Mouse (Mus musculus): ENCODE results near the gene Lrmda. TPM values are rescaled to one million over a fixed set of nuclear protein-coding genes. Genes with fewer than 3 reads are reported as not detected.
A peak's percentile ranks its signal among the peaks of the same experiment; 100 is the strongest.

The Lrmda gene
- polyA plus RNA-seq, 1 experiment from 2014 or later, result 0.94 TPM

DNA sequence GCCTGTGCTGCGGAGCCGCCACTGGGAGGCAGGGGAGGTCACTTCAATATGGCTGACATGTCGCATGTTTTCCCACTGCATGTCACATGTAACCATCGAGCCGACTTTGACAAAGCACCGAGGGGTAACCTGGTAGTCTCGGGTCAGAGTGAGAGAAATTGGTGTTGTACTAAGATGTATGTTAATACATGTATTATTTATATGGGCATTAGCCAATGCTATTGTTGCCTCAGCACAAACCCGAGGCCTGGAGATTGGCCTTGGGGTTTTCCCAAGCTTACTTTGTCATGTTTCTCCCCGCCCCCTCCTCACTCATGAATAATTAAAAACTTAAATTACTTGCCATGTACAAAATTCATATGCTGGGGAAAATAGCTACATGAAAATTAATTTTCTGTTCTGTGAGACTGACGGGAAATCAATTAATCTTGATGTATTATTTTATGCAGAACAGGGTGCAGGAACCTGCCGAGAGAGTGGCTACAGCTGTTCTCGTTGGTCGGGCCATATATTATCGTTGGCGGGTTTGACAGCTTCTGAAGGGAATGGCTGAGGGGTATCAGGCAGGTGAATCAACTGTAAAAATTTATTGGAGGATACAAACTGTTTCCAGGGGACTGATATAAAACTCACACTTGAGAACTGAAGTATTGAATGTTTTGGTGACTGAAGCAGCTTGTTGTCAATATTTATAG is 265.5 kb downstream of the Lrmda start:
- Histone ChIP-seq H3K4me1 (ENCODE audit: control insufficient read depth, insufficient read depth, low read length) (no peaks in the 10 kb centered on the region; the same call in 1 of the 2 replicates), H3K4me3 (replicated peaks; ENCODE audit: low read length) (no peak overlapping the region), H3K27ac (ENCODE audit: low read length) (no peak overlapping the region), H3K36me3 (ENCODE audit: control insufficient read depth, insufficient read depth, low read length) (no peaks in the 10 kb centered on the region), H3K27me3 (ENCODE audit: control insufficient read depth, insufficient read depth, low read length) (no peaks in the 10 kb centered on the region), H3K9ac (ENCODE audit: low read length) (no peak overlapping the region), H3K9me3 (replicated peaks; ENCODE audit: control insufficient read depth, low read length) (no peaks in the 10 kb centered on the region), H3K4me2 (ENCODE audit: low read depth, low read length) (no peak overlapping the region)
- 81% methylated on average over 15 of the region's 15 CpGs for WGBS
- no peak for ATAC-seq (ENCODE audit: insufficient read depth, low FRiP score)

DNA sequence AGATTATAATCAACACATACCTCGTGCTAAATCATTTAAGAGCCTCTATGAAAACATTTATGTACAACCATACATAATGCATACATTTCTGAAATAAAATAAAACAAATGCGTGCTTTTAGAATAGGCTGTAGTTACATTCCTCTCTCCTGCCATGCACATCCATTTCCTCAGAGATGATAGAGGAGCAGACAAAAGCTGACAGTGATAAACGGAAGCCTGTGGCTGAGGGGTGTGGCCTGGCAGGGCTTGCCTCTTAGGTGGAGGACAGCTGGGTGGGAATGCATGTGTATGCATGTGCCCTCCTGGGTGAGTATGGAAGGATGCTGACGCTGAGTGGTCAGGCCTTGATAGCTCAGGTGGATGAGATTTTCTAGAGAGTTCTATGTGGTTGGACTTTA is 266.3 kb downstream of the Lrmda start:
- no peak overlapping the region for H3K27ac ChIP-seq (ENCODE audit: low read length)
- H3K4me2 ChIP-seq (ENCODE audit: low read depth, low read length), result no peak overlapping the region
- ATAC-seq (ENCODE audit: insufficient read depth, low FRiP score), result no peak
- 58% methylated on average over 4 of the region's 4 CpGs for WGBS
- no peaks in the 10 kb centered on the region for H3K36me3 ChIP-seq (ENCODE audit: control insufficient read depth, insufficient read depth, low read length)
- H3K9ac ChIP-seq (ENCODE audit: low read length), result no peak overlapping the region
- H3K9me3 ChIP-seq (replicated peaks; ENCODE audit: control insufficient read depth, low read length), result no peaks in the 10 kb centered on the region
- H3K4me3 ChIP-seq (replicated peaks; ENCODE audit: low read length), result no peak overlapping the region
- no peaks in the 10 kb centered on the region; the same call in 1 of the 2 replicates for H3K4me1 ChIP-seq (ENCODE audit: control insufficient read depth, insufficient read depth, low read length)
- no peaks in the 10 kb centered on the region for H3K27me3 ChIP-seq (ENCODE audit: control insufficient read depth, insufficient read depth, low read length)

DNA sequence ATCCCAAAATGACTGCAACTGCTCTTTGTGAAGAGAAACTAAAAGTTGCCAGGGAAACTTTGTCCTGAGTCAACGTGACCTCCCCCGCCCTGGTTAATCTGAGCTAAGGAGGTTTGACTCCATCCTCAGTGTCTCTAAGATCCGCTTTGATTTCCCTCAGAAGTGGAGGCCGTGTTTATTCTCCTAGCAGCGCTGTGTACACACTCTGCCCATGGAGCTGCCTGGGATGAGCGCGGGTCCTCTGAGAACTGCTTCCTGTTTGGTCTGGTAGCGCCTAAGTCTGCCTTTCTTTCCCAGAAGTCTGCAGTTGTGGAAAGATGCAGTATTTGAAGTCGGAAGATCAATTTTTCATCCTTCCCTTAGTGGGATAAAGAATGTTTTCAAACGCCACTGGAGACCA is 268.7 kb downstream of the Lrmda start:
- WGBS, result 27% methylated on average over 10 of the region's 10 CpGs
- Histone ChIP-seq H3K4me2 (ENCODE audit: low read depth, low read length) (no peak overlapping the region), H3K36me3 (ENCODE audit: control insufficient read depth, insufficient read depth, low read length) (no peaks in the 10 kb centered on the region), H3K9ac (ENCODE audit: low read length) (no peak overlapping the region), H3K27ac (ENCODE audit: low read length) (no peak overlapping the region), H3K27me3 (ENCODE audit: control insufficient read depth, insufficient read depth, low read length) (no peaks in the 10 kb centered on the region), H3K4me1 (ENCODE audit: control insufficient read depth, insufficient read depth, low read length) (no peaks in the 10 kb centered on the region; the same call in 1 of the 2 replicates), H3K9me3 (replicated peaks; ENCODE audit: control insufficient read depth, low read length) (no peaks in the 10 kb centered on the region), H3K4me3 (replicated peaks; ENCODE audit: low read length) (no peak overlapping the region)
- peak; percentile 69 for ATAC-seq (ENCODE audit: insufficient read depth, low FRiP score)

DNA sequence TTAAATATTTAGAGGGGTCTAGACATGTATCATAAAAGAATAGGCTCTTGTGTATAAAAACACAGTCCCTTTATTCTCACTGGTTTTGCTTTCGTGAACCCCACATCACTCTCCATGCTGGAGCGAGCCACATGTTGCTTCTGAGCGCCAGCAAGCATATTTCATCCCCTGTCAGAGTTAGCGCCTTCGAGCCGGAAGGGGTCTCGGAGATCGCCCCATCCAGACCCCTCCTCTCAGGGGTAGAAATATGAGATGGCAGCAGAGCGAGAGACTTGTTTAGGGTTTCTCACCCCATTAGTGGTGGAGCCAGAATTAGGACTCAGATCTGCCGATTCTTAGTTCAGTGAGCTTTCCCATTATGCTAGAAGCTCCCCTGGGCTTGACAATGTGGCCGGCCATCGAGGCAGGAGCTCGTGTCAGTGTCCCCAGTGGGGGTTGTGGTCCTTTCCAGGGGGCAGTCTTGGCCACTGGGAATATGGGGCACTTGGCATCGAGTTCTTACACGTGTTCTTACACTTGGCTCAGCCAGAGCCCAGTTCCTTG is 269.9 kb downstream of the Lrmda start:
- Histone ChIP-seq H3K27me3 (ENCODE audit: control insufficient read depth, insufficient read depth, low read length) (no peaks in the 10 kb centered on the region), H3K36me3 (ENCODE audit: control insufficient read depth, insufficient read depth, low read length) (no peaks in the 10 kb centered on the region), H3K4me1 (ENCODE audit: control insufficient read depth, insufficient read depth, low read length) (no peaks in the 10 kb centered on the region; the same call in 1 of the 2 replicates), H3K27ac (ENCODE audit: low read length) (no peak overlapping the region), H3K9ac (ENCODE audit: low read length) (no peak overlapping the region), H3K4me3 (replicated peaks; ENCODE audit: low read length) (no peak overlapping the region), H3K9me3 (replicated peaks; ENCODE audit: control insufficient read depth, low read length) (no peaks in the 10 kb centered on the region), H3K4me2 (ENCODE audit: low read depth, low read length) (peak overlapping the region; percentile 9; the same call in 1 of the 2 replicates)
- 50% methylated on average over 15 of the region's 15 CpGs for WGBS
- ATAC-seq (ENCODE audit: insufficient read depth, low FRiP score), result no peak

DNA sequence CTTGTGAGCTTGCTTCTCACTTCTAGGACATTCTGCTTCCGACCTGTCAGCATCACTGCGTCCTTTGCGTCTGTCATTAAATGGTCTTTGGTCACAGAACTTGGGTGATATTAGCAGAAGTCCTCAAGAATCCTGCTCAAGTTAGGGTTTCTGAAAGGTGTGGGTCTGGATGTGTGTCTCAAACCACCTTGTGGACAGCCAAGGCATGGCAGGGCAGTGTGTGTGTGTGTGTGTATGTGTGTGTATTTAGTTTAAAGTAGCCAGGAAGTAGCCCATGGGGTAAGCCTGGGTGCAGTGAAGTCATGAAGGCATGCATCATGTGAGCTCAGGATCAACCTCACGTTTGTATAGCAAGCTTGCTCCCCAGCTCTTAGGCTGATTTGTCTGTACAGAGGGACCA is 274.9 kb downstream of the Lrmda start:
- H3K27ac ChIP-seq (ENCODE audit: low read length), result no peak overlapping the region
- H3K36me3 ChIP-seq (ENCODE audit: control insufficient read depth, insufficient read depth, low read length), result no peaks in the 10 kb centered on the region
- WGBS, result 86% methylated on average over 4 of the region's 4 CpGs
- no peak overlapping the region for H3K4me3 ChIP-seq (replicated peaks; ENCODE audit: low read length)
- no peak overlapping the region for H3K9ac ChIP-seq (ENCODE audit: low read length)
- no peaks in the 10 kb centered on the region for H3K27me3 ChIP-seq (ENCODE audit: control insufficient read depth, insufficient read depth, low read length)
- H3K4me1 ChIP-seq (ENCODE audit: control insufficient read depth, insufficient read depth, low read length), result no peaks in the 10 kb centered on the region; the same call in 1 of the 2 replicates
- ATAC-seq (ENCODE audit: insufficient read depth, low FRiP score), result no peak
- no peaks in the 10 kb centered on the region for H3K9me3 ChIP-seq (replicated peaks; ENCODE audit: control insufficient read depth, low read length)
- H3K4me2 ChIP-seq (ENCODE audit: low read depth, low read length), result no peak overlapping the region

- H3K36me3 ChIP-seq (ENCODE audit: control insufficient read depth, insufficient read depth, low read length), result no peaks in the 10 kb centered on the region
- H3K4me3 ChIP-seq (replicated peaks; ENCODE audit: low read length), result no peak overlapping the region
- no peaks in the 10 kb centered on the region for H3K9me3 ChIP-seq (replicated peaks; ENCODE audit: control insufficient read depth, low read length)
- no peak overlapping the region for H3K9ac ChIP-seq (ENCODE audit: low read length)
- no peaks in the 10 kb centered on the region for H3K27me3 ChIP-seq (ENCODE audit: control insufficient read depth, insufficient read depth, low read length)
- no peak overlapping the region for H3K4me2 ChIP-seq (ENCODE audit: low read depth, low read length)
- no peak for ATAC-seq (ENCODE audit: insufficient read depth, low FRiP score)
- no peaks in the 10 kb centered on the region for H3K4me1 ChIP-seq (ENCODE audit: control insufficient read depth, insufficient read depth, low read length)
- WGBS, result 52% methylated on average over 3 of the region's 3 CpGs
- H3K27ac ChIP-seq (ENCODE audit: low read length), result no peak overlapping the region
These were observed 277.2 kb downstream of the Lrmda start for GRCm38 (mm10) chr14:22296655-22297239.

DNA sequence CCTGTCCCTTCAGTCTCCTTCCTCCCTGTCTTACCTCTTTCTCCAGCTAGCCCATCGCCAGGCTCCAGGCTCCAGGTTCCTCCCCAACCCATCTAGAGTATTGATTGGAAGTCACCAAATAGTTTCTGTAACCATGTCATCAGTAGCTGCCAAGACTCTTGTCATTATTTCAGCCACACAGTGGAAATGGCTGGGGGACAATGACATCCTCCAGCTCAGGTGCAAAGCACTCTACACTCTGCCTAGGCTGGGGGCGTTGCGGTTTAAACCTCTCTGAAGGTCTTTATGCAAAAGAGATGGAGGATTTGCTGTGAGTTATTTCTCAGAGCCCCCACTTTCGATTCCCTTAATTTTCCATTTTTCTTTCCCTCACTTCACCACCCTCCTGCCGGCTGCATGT is 287.2 kb downstream of the Lrmda start:
- H3K9me3 ChIP-seq (replicated peaks; ENCODE audit: control insufficient read depth, low read length), result no peaks in the 10 kb centered on the region
- no peak overlapping the region for H3K4me2 ChIP-seq (ENCODE audit: low read depth, low read length)
- WGBS, result 67% methylated on average over 5 of the region's 5 CpGs
- no peaks in the 10 kb centered on the region for H3K4me1 ChIP-seq (ENCODE audit: control insufficient read depth, insufficient read depth, low read length)
- no peak for ATAC-seq (ENCODE audit: insufficient read depth, low FRiP score)
- no peaks in the 10 kb centered on the region for H3K27me3 ChIP-seq (ENCODE audit: control insufficient read depth, insufficient read depth, low read length)
- no peak overlapping the region for H3K27ac ChIP-seq (ENCODE audit: low read length)
- no peak overlapping the region for H3K9ac ChIP-seq (ENCODE audit: low read length)
- no peak overlapping the region for H3K4me3 ChIP-seq (replicated peaks; ENCODE audit: low read length)
- H3K36me3 ChIP-seq (ENCODE audit: control insufficient read depth, insufficient read depth, low read length), result no peaks in the 10 kb centered on the region

DNA sequence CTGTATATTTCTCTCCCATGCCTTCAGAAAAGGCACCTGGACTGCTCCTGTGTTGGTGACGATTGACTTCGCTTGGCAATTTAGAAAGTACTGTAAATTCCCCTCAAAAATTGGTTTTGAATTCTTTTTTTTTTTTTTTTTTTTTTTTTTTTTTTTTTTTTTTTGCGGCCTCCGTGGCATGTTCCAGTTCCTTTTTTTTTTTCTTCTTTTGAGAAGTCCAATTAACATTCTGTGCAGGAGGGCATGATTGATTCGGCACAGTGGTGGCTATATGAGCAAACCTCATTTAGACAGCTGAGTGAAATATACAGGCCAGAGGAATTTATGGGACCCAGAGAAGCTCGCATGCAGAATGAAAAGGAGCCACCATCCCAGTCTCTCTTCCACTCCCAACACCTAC is 288.5 kb downstream of the Lrmda start:
- H3K4me1 ChIP-seq (ENCODE audit: control insufficient read depth, insufficient read depth, low read length), result no peaks in the 10 kb centered on the region
- H3K27ac ChIP-seq (ENCODE audit: low read length), result no peak overlapping the region
- H3K9me3 ChIP-seq (replicated peaks; ENCODE audit: control insufficient read depth, low read length), result no peaks in the 10 kb centered on the region
- WGBS, result 58% methylated on average over 6 of the region's 6 CpGs
- ATAC-seq (ENCODE audit: insufficient read depth, low FRiP score), result no peak
- no peaks in the 10 kb centered on the region for H3K36me3 ChIP-seq (ENCODE audit: control insufficient read depth, insufficient read depth, low read length)
- no peak overlapping the region for H3K9ac ChIP-seq (ENCODE audit: low read length)
- H3K27me3 ChIP-seq (ENCODE audit: control insufficient read depth, insufficient read depth, low read length), result no peaks in the 10 kb centered on the region
- no peak overlapping the region for H3K4me3 ChIP-seq (replicated peaks; ENCODE audit: low read length)
- H3K4me2 ChIP-seq (ENCODE audit: low read depth, low read length), result no peak overlapping the region

- Histone ChIP-seq H3K4me1 (ENCODE audit: control insufficient read depth, insufficient read depth, low read length) (peaks cover 3% of the 10 kb centered on the region), H3K27ac (ENCODE audit: low read length) (peak overlapping the region; percentile 48; the same call in 1 of the 2 replicates), H3K4me2 (ENCODE audit: low read depth, low read length) (no peak overlapping the region), H3K4me3 (replicated peaks; ENCODE audit: low read length) (no peak overlapping the region), H3K27me3 (ENCODE audit: control insufficient read depth, insufficient read depth, low read length) (no peaks in the 10 kb centered on the region), H3K9me3 (replicated peaks; ENCODE audit: control insufficient read depth, low read length) (no peaks in the 10 kb centered on the region; the same call in 1 of the 2 replicates), H3K9ac (ENCODE audit: low read length) (no peak overlapping the region), H3K36me3 (ENCODE audit: control insufficient read depth, insufficient read depth, low read length) (no peaks in the 10 kb centered on the region)
- WGBS, result 42% methylated on average over 1 of the region's 1 CpGs
- ATAC-seq (ENCODE audit: insufficient read depth, low FRiP score), result no peak
These were observed 303.5 kb downstream of the Lrmda start for GRCm38 (mm10) chr14:22323058-22323457.
